25 mouse cellular contexts compared by ENCODE assay signal in the genomic region with DNA sequence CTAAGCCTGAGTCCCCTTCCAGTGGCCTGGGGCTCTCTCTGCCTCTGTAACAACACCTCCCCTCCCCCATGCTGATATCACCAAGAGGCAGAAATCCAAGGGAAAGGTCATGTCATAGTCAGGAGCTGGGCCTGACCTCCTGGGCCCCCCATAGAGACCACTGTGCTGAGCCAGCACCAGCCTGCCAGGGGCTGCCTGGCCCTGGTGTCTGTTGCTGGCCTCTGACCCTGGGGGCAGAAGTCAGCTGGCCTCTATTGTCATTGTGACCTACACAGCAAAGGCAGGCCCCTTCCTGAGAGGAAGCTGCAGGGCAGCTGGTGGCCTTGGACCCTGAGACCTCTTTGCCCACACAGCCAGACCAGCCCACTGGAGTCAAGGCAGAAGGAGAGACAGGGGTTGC.
"Had no signal": no experiment of that assay in that cellular context is flagged by ENCODE, and none has a peak within 500 bp of the region (broad histone marks: within the 10 kb centered on the region; RNA-seq: fewer than 3 reads in every experiment).

No protein-coding gene starts in this region.

- H3K9ac ChIP-seq: hindbrain, embryonic 13.5 days; hindbrain, embryonic 15.5 days; intestine, embryonic 15.5 days; kidney, embryonic 15.5 days; limb, embryonic 13.5 days; limb, embryonic 15.5 days; liver, embryonic 12.5 days; liver, embryonic 14.5 days had no signal

- H3K27me3 ChIP-seq: intestine, embryonic 15.5 days; liver, embryonic 12.5 days had no signal

- H3K9me3 ChIP-seq: hindbrain, embryonic 13.5 days; hindbrain, embryonic 15.5 days; intestine, embryonic 15.5 days; limb, embryonic 15.5 days; liver, embryonic 12.5 days had no signal

- H3K27ac ChIP-seq: heart, adult 2 months; hindbrain, embryonic 13.5 days; hindbrain, embryonic 15.5 days; intestine, embryonic 15.5 days; kidney, embryonic 15.5 days; kidney, postnatal 0 days; layer of hippocampus, adult 2 months; left cerebral cortex, adult 2 months; limb, embryonic 13.5 days; limb, embryonic 15.5 days; liver, embryonic 12.5 days; liver, embryonic 14.5 days had no signal

- H3K4me3 ChIP-seq: heart, adult 2 months; hindbrain, embryonic 13.5 days; hindbrain, embryonic 15.5 days; intestine, embryonic 15.5 days; kidney, embryonic 15.5 days; layer of hippocampus, adult 2 months; left cerebral cortex, adult 2 months; limb, embryonic 13.5 days; limb, embryonic 15.5 days; liver, embryonic 12.5 days had no signal

- H3K36me3 ChIP-seq: hindbrain, embryonic 13.5 days; hindbrain, embryonic 15.5 days; intestine, embryonic 15.5 days; kidney, embryonic 15.5 days; limb, embryonic 13.5 days; limb, embryonic 15.5 days; liver, embryonic 12.5 days had no signal

- H3K4me1 ChIP-seq: hindbrain, embryonic 13.5 days; hindbrain, embryonic 15.5 days; intestine, embryonic 15.5 days; kidney, embryonic 15.5 days; limb, embryonic 13.5 days; limb, embryonic 15.5 days; liver, embryonic 12.5 days had no signal

- H3K4me2 ChIP-seq: heart, embryonic 11.5 days; hindbrain, embryonic 13.5 days; hindbrain, embryonic 15.5 days; intestine, embryonic 15.5 days; kidney, embryonic 15.5 days; limb, embryonic 13.5 days; limb, embryonic 15.5 days; liver, embryonic 12.5 days had no signal

- ATAC-seq: inflammation-experienced regulatory T-cells, adult 6 months; intestine, embryonic 15.5 days; intestine, postnatal 0 days; liver, embryonic 12.5 days had no signal

- DNase-seq: gastrocnemius, postnatal 14 days; gastrocnemius, postnatal 36 days; heart, adult 11 months; heart, adult 2 months; heart, postnatal 10 days; heart, postnatal 4 days; kidney, adult 18-20 months; kidney, adult 8-10 months; kidney, postnatal 14 days; kidney, postnatal 36 days; left cerebral cortex, postnatal 4 days had no signal
